Mouse (Mus musculus) hematopoietic stem cell, adult 5-6 weeks (primary cell): ENCODE measurements around the gene Exosc1. TPM values are rescaled to one million over a fixed set of nuclear protein-coding genes. Genes with fewer than 3 reads are reported as not detected.

Experiments
- ATAC-seq, 2 experiments: fragments of 125-278 bp in 1 of 2; replicated peaks in 1 of 2; 2 replicates each; pipeline ENCODE4 v1.8.0; 2016 to 2017; ENCODE audit warnings: inconsistent platforms in 2 of 2, mild to moderate bottlenecking in 2 of 2, moderate number of reproducible peaks in 2 of 2, low read depth in 1 of 2, moderate TSS enrichment in 1 of 2; ENCODE audit not compliant: low FRiP score in 2 of 2, poor library complexity in 2 of 2, severe bottlenecking in 2 of 2, insufficient read depth in 1 of 2, low TSS enrichment in 1 of 2
- total RNA-seq: library from RNA; stranded (forward); fragments of 172-1452, 232-1000 nt; gene quantifications from 2 replicates; pipeline ENCODE4 v1.2.3, GENCODE M21; 2017

The Exosc1 gene
- 50.7 and 52.2 TPM in 2 replicates for total RNA-seq

DNA sequence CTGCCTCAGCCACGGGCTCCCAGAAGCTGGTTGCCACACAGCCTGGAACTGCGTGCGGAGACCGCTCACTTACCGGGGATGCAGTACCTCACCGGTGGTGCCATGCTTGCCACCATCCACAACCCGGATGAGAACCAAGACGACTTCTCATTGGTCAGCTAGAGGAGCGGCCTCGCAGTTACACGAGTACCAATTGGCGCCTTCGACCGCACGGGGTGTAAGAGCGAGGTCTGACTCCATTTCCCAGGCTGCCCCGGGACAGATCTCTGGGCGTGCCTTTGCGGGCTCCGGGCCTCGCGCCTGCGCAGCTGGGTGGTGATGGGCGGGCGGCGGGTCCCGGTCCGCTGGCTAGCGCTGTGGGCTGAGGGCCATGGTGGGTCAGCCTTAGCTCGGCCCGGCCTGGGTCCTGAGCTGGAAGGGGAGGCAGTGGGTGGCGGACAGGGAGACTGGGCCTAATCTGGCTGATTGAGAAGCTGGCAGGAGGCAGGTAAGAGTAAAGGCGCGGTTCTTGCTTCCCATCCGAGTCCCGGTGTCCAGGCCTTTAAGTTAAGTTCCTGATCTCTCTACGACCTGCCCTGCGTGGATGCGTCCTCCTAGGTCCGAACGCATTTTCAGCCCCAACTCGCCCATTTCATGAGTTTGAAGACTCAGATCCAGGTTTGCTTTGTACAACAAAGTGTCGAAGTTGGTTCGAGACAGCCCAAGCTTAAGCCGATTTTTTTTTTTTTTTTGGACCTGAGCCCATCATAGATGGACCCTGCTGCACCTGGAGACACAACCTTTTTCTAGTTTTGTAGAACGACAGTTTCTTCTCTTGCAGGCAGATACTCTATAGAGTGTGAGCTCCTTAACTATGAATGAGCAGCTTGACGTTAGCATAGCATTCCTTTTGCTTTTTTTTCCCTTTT lies at the start of gene Exosc1, which contains the start of gene Zdhhc16:
Gene Exosc1 (minus strand): TSS at position 245 of the 908 bp plus-strand sequence.
Gene Zdhhc16 (plus strand): TSS at position 302 of the 908 bp plus-strand sequence.
- peak; percentile 99 for ATAC-seq

DNA sequence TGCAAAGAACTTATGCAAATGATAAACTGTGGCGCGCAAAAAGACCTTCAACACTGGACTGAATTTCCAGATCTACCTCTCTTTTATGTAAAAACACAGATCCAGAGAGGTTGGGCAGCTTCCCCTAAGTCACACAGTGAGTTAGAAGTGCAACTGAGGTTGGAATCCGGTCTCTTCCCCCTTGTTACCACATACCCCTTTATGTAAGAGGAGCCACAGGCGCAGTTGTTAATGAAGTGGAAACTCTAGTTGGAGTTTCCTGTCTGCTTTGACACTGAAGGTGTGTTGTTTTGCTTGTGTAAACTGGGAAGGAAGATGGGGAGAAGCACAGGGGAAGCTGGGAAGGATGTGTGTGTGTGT lies 49.5 kb upstream of the Exosc1 start:
- ATAC-seq: 0 out of 4 replicates have a peak, but pooled peaks of 1 of the 2 experiments have one; percentile 18

DNA sequence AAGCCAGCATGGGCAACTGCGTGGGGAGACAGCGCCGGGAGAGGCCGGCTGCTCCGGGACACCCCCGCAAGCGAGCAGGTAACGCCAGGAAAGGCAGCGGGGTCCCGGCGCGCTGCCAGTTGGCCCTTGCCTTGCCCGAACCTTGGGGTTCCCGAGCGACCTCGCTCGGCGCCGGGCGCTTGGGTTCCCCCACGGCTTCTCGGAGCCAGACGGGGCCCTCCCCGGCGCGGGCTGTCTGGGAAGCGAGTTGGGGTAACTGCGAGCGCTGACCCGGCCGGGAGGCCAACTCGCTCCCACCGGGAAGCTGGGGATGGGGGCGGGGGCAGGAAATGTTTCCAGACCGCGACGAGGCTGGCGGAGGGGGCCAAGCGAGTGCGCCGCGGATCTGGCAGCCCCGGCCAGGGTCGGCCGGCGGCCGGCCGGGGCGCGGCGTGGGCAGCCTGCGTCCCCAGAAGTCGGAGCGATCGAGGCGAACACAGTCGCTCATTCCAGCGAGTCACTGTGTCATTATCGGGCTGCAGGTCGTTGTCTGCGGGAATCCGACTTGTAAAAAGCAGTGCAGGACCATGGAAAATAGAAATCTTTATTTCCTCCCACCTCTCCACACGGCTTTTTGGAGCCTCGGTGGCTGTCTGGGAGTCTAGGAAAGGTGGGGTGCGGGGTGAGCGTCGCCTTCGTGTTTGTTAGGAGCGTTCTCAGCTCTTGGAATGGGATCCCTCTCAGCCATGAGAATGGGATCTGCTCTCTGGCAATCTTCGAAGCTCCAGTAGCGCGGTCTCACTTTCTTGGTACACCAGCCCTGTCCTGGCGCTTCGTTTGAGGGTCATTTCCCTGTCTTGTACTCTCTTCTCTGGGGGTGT lies 48.9 kb upstream of the Exosc1 start:
- no peak for ATAC-seq

DNA sequence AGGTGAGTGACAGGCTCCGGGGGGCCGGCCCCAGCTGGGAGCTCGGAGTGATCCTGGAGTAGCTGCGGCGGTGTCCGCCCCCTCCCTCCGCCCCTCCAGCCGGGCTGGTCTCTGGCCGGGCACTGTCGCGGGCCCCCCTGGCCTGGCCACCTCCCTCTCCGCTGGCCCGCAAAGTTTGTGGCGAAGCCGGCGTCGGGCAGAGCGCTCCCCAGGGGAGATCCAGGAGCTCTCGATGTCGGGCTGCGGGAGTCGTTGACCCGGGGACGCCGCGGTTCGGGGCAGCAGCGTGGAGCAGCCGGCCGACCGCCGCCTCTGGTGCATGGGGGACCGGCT lies 48.3 kb upstream of the Exosc1 start, which contains the start of gene Ubtd1:
Gene Ubtd1 (plus strand): TSS at position 169 of the 333 bp plus-strand sequence.
- no peak; a peak in 1 of 4 replicates for ATAC-seq

DNA sequence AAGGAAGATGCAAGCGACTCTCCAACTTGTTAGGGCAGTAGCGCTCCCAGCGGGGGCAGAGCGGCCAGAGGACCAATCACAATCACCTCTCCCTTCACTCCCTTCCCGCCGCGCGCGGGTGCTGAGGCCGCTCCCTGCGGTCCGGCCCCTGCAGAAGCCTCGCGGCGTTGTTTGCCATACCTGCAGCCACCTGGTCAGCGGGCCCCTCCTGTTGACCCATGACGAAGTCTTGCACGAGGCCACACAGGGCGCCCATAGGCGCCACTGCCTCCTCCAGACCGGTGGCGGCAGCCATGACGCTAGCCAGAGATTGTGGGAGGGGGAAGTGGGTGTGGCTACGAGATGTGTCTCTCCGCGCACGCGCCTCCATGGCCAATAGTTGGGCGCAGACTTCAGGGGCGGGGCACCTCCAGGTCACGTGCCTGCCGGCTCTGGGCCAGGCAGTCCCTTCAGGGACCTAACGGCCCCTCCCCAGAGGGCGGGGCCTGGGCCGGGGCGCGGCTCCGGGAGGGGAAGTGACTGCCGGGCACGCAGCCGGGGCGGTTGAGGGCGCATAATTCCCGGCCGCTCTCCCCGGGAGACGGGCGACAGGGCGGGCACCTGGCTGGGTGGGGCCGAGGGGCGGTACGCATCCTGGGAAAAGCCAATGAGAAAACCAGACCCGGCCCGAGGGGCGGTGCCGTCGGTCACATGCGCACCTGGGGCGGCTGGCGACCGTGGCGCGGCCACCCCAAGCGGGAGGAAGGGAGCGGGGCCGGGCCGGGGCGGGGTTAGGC lies 47.8 kb upstream of the Exosc1 start, which contains the start of gene Mms19:
Gene Mms19 (minus strand): TSS at position 339 of the 776 bp plus-strand sequence.
- ATAC-seq: peak; percentile 86 to 87

- peak; percentile 14 to 18; a peak in 3 of 4 replicates for ATAC-seq
These were observed 47.2 kb upstream of the Exosc1 start for GRCm38 (mm10) chr19:41980422-41980818.

DNA sequence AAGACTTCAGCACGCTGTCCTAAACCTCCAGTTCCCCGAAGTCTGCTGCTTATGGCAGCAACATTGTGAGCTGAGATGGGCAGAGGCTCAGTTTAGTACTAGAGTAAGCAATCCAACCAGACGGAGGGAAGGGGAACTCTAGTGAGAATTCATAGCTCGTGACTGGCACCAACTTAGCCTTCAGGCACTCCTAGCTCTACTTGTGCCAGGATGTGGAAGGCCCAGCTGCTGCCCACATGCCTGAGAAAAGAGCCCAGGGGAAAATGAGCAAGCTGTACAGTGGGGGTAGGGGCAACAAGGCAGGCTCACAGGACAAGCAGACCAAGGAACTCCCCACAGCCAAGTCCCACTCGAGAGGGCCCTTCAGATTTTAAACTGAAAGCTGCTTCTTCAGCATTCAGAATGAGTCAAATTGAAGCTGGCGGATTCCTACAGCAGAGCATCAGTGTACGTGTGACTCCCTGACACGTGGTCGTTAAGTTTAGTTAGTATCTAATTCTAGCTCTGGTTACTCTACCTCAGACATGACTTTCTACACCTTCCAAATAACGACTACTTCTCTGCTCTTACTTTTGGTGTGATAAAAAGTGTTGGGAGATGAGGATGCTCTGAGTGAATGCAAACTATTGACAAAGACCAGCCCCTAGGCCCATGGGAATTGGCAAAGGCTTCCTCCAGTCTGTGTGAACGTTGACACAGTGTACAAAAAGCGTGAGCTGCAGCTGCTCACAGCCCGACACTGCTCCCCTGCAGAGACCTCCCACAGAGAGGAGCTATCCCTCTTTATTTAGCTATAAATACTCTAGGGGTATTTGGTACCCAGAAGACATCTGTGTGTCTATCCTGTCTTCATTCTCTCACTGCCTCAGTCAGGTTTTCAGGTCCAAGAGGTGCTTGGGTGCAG lies 40.9 kb upstream of the Exosc1 start:
- ATAC-seq: no peak

DNA sequence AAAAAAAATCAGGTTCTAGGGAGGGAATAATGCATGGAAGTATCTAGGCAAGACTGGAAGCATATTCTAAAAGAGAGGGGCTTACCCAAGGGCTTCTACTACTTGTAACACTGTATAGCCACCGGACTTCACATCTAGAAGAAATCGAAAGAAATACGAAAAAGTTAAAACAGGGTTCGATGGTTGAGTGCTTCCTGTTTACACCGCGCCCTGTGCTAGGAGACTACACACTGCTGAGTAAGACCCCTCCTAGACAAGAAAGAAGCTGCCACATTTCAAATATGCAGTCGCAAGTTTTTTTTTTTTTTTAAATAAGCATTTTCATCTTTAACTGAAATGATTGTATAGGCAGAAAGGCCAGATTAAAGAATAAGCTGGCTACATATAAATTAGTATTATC lies 36.4 kb upstream of the Exosc1 start:
- ATAC-seq: no peak

GRCm38 (mm10) chr19:41953574-41953973 lies 20.4 kb upstream of the Exosc1 start:
- ATAC-seq: no peak

- no peak for ATAC-seq
These were observed 19.1 kb upstream of the Exosc1 start for GRCm38 (mm10) chr19:41952287-41952686.

- no peak for ATAC-seq
These were observed 10.6 kb upstream of the Exosc1 start for GRCm38 (mm10) chr19:41943841-41944240.

GRCm38 (mm10) chr19:41938539-41938938 lies 5.3 kb upstream of the Exosc1 start:
- no peak for ATAC-seq

GRCm38 (mm10) chr19:41935921-41936320 lies 2.7 kb upstream of the Exosc1 start:
- ATAC-seq: no peak

DNA sequence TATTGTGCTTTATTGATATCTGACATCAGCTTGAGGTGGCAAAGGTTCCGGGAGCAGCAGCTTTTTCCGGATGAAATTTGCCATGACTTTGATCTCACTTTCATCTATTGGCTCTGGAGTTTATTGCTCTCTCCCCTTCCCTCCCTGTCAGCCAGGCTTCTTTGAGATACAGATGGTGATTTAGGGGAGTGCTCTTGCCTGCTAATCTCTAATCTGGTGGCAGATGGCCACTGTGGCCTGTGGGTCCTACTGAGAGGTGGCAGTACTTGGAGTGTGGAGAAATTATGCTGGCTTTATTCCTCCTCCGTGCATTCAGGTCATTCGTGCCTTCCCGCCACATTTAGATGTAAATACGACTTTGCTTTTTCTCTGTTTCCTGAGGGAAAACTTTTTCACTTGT lies 901 bp upstream of the Exosc1 start:
- no peak for ATAC-seq

DNA sequence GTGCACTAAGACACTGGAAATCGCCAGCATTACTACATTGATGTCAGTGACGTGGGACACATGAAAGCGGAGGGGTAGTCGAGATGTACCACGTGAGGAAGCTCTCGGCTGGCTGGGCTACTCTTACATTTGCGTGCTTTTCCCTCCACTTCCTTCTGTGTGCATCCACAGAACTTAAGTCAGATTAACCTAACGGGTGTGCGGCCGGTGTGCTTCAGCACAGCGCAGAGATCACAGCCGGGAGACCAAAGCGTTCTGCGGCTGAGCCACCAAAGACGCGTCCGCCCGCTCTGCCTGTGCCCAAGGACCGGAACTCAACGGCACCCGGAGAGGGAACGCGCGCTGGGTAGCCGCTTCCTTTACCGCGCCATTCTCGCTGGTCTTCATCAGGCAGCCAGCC lies 537 bp downstream of the Exosc1 start:
- peak in 1 of 2 experiments; percentile 54 for ATAC-seq

- no peak for ATAC-seq
These were observed 12.7 kb downstream of the Exosc1 start for GRCm38 (mm10) chr19:41920412-41921067.
